Mouse (Mus musculus): Measurements from ENCODE around the gene Olfr1221.

DNA sequence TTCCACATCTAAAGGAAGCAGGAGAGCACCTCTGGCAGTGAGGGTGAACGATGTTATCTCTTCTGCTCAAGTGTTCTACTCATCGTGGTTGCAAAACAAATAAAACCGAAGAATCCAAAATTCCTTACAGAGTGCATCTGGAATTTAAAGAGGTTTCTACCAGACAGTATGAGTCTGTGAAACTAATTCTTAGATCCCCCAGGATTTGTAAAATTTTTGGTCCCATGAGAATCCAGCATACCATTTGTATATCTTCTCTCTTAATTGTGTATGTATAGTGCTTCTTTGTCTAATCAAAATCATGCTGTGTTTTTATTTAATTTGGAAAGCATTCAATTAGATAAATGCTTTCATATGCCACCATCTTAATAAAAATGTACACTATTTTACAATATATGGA is 15.9 kb upstream of the Olfr1221 start, which contains the start of gene Olfr1222:
- TF ChIP-seq HCFC1 (IDR thresholded peaks at IDR 0.05; ENCODE audit: borderline replicate concordance, insufficient read depth, low read length) = no peak
- TF ChIP-seq CHD2 (IDR thresholded peaks at IDR 0.05; ENCODE audit: low read depth, low read length) = no peak

Measured in ES-E14 (cell line).